Mouse (Mus musculus) heart, postnatal 0 days (tissue): ENCODE results near the gene Olfr699. TPM values are rescaled to one million over a fixed set of nuclear protein-coding genes. Genes with fewer than 3 reads are reported as not detected.

ENCODE experiments used
- ATAC-seq: fragments of 200-750 bp; cut with Nextera tagmentation; 2 replicates; pipeline ENCODE4 v1.8.0; 2017; ENCODE audit warnings: low read depth, moderate number of reproducible peaks, moderate library complexity; ENCODE audit not compliant: insufficient read depth
- DNase-seq: peaks from one replicate; pipeline ENCODE4 v3.0.0-alpha.2; 2016; ENCODE audit warnings: low spot score
- H3K27ac ChIP-seq: fragments of 300-500 bp; sonication (generic); 2 replicates; pipeline ENCODE4 v1.5.1; 2014; ENCODE audit warnings: low read depth, mild to moderate bottlenecking
- H3K27me3 ChIP-seq: fragments of 300-500 bp; sonication (generic); 2 replicates; pipeline ENCODE4 v1.6.1; 2014; ENCODE audit warnings: low read length, mixed read lengths; ENCODE audit not compliant: control insufficient read depth, insufficient read depth
- H3K36me3 ChIP-seq: fragments of 300-500 bp; sonication (generic); replicated peaks from 2 replicates; pipeline ENCODE4 v1.6.1; 2014; ENCODE audit warnings: low read length, mixed read lengths; ENCODE audit not compliant: control insufficient read depth, insufficient read depth
- H3K4me1 ChIP-seq: fragments of 300-500 bp; sonication (generic); 2 replicates; pipeline ENCODE4 v1.6.1; 2014; ENCODE audit warnings: antibody characterized with exemption; ENCODE audit not compliant: control insufficient read depth, insufficient read depth
- H3K4me2 ChIP-seq: fragments of 300-500 bp; sonication (generic); 2 replicates; pipeline ENCODE4 v1.6.1; 2014; ENCODE audit warnings: low read depth, mild to moderate bottlenecking, low read length, moderate library complexity
- H3K4me3 ChIP-seq: fragments of 300-500 bp; sonication (generic); 2 replicates; pipeline ENCODE4 v1.5.1; 2014; ENCODE audit warnings: low read depth, low read length
- H3K9ac ChIP-seq: fragments of 300-500 bp; sonication (generic); replicated peaks from 2 replicates; pipeline ENCODE4 v1.6.1; 2014; ENCODE audit warnings: low read depth, low read length, mixed read lengths
- H3K9me3 ChIP-seq: fragments of 300-500 bp; sonication (generic); replicated peaks from 2 replicates; pipeline ENCODE4 v1.6.1; 2016; ENCODE audit warnings: low read length; ENCODE audit not compliant: control insufficient read depth
- CTCF ChIP-seq: IDR thresholded peaks from 2 replicates; pipeline ENCODE4 v1.5.1; 2016; ENCODE audit warnings: antibody characterized with exemption, control low read depth, low read depth
- EP300 ChIP-seq: IDR thresholded peaks from 2 replicates; pipeline ENCODE4 v1.6.1; 2016; ENCODE audit warnings: antibody characterized with exemption, low read depth
- WGBS: fragments of 180-500 bp; shearing (Covaris S2); extraction: QIAGEN DNeasy Blood & Tissue Kit; methylation state at CpG from one replicate; pipeline ENCODE4 v1.1.7; 2014; 5-methylcytosine and 5-hydroxymethylcytosine counted together
- polyA plus RNA-seq: library from polyadenylated mRNA; unstranded; fragments of >200 nt; fragmentation: Nextera tagmentation; extraction: Ambion mirVana; gene quantifications from 2 replicates; pipeline ENCODE4 v1.2.1, GENCODE M21; 2015
- total RNA-seq: library from RNA; depleted of rRNA; stranded (reverse); fragments of >200 nt; gene quantifications from 2 replicates; pipeline ENCODE4 v1.2.3, GENCODE M21; 2014; ENCODE audit warnings: low replicate concordance; rRNA removed

The Olfr699 gene
- not detected in 2 replicates for total RNA-seq
- not detected in 2 replicates for polyA plus RNA-seq

GRCm38 (mm10) chr7:106793098-106793497 lies at the start of gene Olfr699:
Gene Olfr699, minus strand, starts transcription at chr7:106793198.
- TF ChIP-seq EP300 (no peak), CTCF (no peak)
- WGBS: 64% methylated on average over 1 of the region's 1 CpGs
- no peak within 1 kb of the TSS for H3K4me3 ChIP-seq
- no peak within 1 kb of the TSS for H3K27ac ChIP-seq
- H3K36me3 ChIP-seq: no peaks in the 10 kb centered on the region
- DNase-seq: no peak
- H3K4me2 ChIP-seq: no peak within 1 kb of the TSS
- no peak within 1 kb of the TSS for H3K9ac ChIP-seq
- ATAC-seq: no peak
- no peaks in the 10 kb centered on the region for H3K27me3 ChIP-seq
- no peaks in the 10 kb centered on the region; the same call in 1 of the 2 replicates for H3K9me3 ChIP-seq
- no peaks in the 10 kb centered on the region for H3K4me1 ChIP-seq

DNA sequence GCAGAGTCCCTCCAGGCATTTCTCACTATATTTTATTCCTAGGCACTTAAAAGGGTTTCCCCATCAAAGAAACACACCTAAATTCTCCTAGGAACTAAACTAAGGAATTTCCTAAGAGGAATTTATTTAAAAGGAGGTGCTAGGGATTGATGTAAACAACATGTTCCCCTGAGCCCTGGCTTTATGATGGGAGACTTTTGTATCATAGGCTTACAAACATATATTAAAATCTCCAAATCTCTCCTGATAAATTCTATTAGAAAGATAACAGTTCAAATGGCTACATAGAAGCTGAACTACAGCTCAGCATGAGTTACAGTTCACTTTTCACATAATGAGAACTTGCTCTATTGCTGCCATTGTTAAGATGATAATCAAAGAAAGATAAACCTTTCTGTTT lies 40.8 kb upstream of the Olfr699 start, which contains the start of gene Olfr702:
Gene Olfr702, minus strand, starts transcription at position 101 of the 400 bp plus-strand sequence.
- ATAC-seq: no peak
- H3K27me3 ChIP-seq: no peaks in the 10 kb centered on the region

GRCm38 (mm10) chr7:106818414-106818813 lies 25.4 kb upstream of the Olfr699 start:
- Histone ChIP-seq H3K4me2 (no peak overlapping the region), H3K27ac (no peak overlapping the region), H3K4me1 (no peaks in the 10 kb centered on the region), H3K27me3 (no peaks in the 10 kb centered on the region), H3K4me3 (no peak overlapping the region), H3K9ac (no peak overlapping the region), H3K36me3 (no peaks in the 10 kb centered on the region), H3K9me3 (no peaks in the 10 kb centered on the region)
- DNase-seq: no peak
- ATAC-seq: no peak
- no peak for TF ChIP-seq CTCF
- TF ChIP-seq EP300: no peak

More for the DNA sequence above, 40.8 kb upstream of the Olfr699 start, which contains the start of gene Olfr702:
- DNase-seq: no peak
- H3K36me3 ChIP-seq: no peaks in the 10 kb centered on the region
- TF ChIP-seq CTCF (no peak), EP300 (no peak)
- H3K9me3 ChIP-seq: no peaks in the 10 kb centered on the region
- no peak within 1 kb of the TSS for H3K4me2 ChIP-seq
- no peak within 1 kb of the TSS for H3K27ac ChIP-seq
- H3K4me3 ChIP-seq: no peak within 1 kb of the TSS
- H3K4me1 ChIP-seq: no peaks in the 10 kb centered on the region
- H3K9ac ChIP-seq: no peak within 1 kb of the TSS

- H3K4me1 ChIP-seq: no peaks in the 10 kb centered on the region
- WGBS: 32% methylated on average over 2 of the region's 2 CpGs
- H3K9ac ChIP-seq: no peak overlapping the region
- no peak for TF ChIP-seq CTCF
- TF ChIP-seq EP300: no peak
- DNase-seq (no peak), ATAC-seq (no peak)
- no peak overlapping the region for H3K27ac ChIP-seq
- no peaks in the 10 kb centered on the region for H3K27me3 ChIP-seq
- H3K9me3 ChIP-seq: no peaks in the 10 kb centered on the region
- H3K36me3 ChIP-seq: no peaks in the 10 kb centered on the region
- no peak overlapping the region for H3K4me3 ChIP-seq
- H3K4me2 ChIP-seq: no peak overlapping the region
These were observed 22.8 kb upstream of the Olfr699 start for GRCm38 (mm10) chr7:106815775-106816174.

GRCm38 (mm10) chr7:106813829-106814228 lies 20.8 kb upstream of the Olfr699 start, which contains the start of gene Olfr701:
Gene Olfr701, plus strand, starts transcription at chr7:106814129.
- 52% methylated on average over 2 of the region's 2 CpGs for WGBS

DNA sequence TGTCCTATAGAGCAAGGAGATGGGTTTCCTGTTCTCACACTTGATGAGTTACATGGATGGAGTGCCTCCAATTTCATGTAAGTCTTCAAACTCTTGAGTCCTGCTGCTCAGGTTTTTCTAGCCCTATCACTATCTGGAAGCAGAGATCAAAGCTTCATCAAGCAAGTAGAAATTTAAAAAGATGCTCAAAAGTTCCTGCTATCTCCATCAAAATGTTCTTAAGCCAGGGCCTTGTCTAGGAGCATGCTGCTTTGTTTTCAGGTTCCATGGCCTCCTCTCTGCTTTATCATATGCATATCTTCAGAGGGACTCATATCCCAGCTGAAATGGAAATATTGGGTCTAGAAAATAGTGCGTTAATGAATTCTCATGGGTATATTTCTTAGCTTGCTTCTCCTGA lies 15.7 kb upstream of the Olfr699 start, which contains the start of gene Olfr700:
Gene Olfr700, minus strand, starts transcription at position 101 of the 400 bp plus-strand sequence.
- Histone ChIP-seq H3K27ac (no peak within 1 kb of the TSS), H3K27me3 (no peaks in the 10 kb centered on the region), H3K9ac (no peak within 1 kb of the TSS), H3K4me3 (no peak within 1 kb of the TSS), H3K4me1 (no peaks in the 10 kb centered on the region), H3K36me3 (no peaks in the 10 kb centered on the region), H3K4me2 (no peak within 1 kb of the TSS), H3K9me3 (no peaks in the 10 kb centered on the region)
- DNase-seq (no peak), ATAC-seq (no peak)
- TF ChIP-seq CTCF (no peak), EP300 (no peak)
- WGBS: 77% methylated on average over 1 of the region's 1 CpGs

More at GRCm38 (mm10) chr7:106813829-106814228, 20.8 kb upstream of the Olfr699 start, which contains the start of gene Olfr701:
- Histone ChIP-seq H3K27me3 (no peaks in the 10 kb centered on the region), H3K4me1 (no peaks in the 10 kb centered on the region), H3K4me3 (no peak within 1 kb of the TSS), H3K4me2 (no peak within 1 kb of the TSS), H3K36me3 (no peaks in the 10 kb centered on the region), H3K9me3 (no peaks in the 10 kb centered on the region), H3K27ac (no peak within 1 kb of the TSS), H3K9ac (no peak within 1 kb of the TSS)
- TF ChIP-seq EP300: no peak
- no peak for TF ChIP-seq CTCF
- ATAC-seq (no peak), DNase-seq (no peak)
